Mouse (Mus musculus): ENCODE results near the gene Srgap3. TPM values are rescaled to one million over a fixed set of nuclear protein-coding genes. Genes with fewer than 3 reads are reported as not detected.
"Not testable (repeated sequence)": the region's sequence is repeated elsewhere in the genome, so short reads cannot be mapped to it uniquely, and the experiment has no call there.

Gene Srgap3
- polyA plus RNA-seq, 1 experiment, result 91.4 TPM

DNA sequence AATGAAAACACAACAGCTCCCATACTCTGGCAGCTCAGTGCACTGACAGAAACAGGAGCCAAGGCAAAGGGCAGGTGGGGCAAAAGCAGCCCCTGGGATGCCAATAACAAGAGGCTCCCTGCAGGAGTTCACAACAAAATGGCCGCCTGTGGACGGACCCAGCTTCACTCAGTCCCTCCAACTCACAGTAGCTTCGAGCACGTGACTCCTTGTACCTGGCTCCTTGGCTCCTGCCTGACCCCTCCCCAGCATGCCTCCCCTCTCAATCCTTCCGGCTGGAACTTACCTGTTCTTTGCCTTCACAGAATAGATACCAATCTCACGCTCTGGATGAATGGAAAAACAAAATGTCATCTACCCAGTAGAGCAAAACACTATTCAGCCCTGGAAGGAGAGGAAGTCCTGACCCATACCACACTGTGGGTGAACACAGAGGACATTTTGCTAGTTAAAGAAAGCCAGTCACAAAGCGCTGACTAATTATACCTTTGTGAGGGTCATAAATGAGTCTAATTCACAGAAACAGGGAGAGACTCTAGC, 75.8 kb downstream of the Srgap3 start:
- peaks cover 9% of the 10 kb centered on the region for H3K4me1 ChIP-seq (ENCODE audit: control insufficient read depth, insufficient read depth, low read length)
- H3K4me3 ChIP-seq (ENCODE audit: insufficient read depth, low read length), result no peak overlapping the region
- TF ChIP-seq CTCF (IDR thresholded peaks at IDR 0.05; ENCODE audit: extremely low read depth, insufficient read depth, low read length), result no peak
- no peak for TF ChIP-seq POLR2A (IDR thresholded peaks at IDR 0.05; ENCODE audit: extremely low read depth, insufficient read depth, low read length)
- no peak overlapping the region for H3K27ac ChIP-seq (ENCODE audit: insufficient read depth, low read length)

DNA sequence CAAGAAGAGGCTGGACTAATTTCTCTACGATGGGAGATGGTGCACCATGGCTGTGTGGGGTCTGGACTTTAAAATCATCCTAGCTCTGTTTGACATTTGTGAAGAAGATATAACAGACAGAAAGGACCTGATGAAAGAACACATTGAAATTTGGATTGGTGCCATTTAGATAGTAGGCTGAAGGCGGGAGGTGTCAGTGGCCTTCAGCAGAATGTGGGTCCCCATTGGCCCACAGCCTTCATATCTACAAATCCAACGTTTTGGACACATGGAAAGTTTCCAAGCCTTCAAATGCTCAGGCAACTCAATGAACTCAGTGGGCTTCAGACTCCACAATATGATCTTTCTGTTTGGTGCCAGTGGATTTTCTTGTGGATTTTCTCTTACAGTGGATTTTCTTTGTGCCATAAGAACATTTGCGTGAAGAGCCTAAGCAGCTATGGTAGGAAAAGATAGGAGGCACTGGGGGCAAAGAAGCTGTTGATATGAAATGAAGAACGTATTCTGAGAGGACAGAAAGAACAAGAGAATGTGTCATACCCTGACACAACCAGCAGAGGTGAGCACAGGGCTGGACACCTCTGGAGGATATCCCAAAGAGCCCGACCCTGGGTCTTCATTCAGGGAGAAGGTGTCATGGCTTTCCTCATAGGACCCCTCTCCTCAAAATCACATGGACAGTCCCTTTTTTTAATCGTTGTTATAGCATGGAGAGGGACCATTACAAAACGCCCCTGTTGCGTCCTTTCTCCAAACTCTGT, 78.7 kb downstream of the Srgap3 start:
- peaks cover 16% of the 10 kb centered on the region for H3K4me1 ChIP-seq (ENCODE audit: control insufficient read depth, insufficient read depth, low read length)
- H3K4me3 ChIP-seq (ENCODE audit: insufficient read depth, low read length), result no peak overlapping the region
- TF ChIP-seq CTCF (IDR thresholded peaks at IDR 0.05; ENCODE audit: extremely low read depth, insufficient read depth, low read length), result no peak
- TF ChIP-seq POLR2A (IDR thresholded peaks at IDR 0.05; ENCODE audit: extremely low read depth, insufficient read depth, low read length), result no peak
- no peak overlapping the region for H3K27ac ChIP-seq (ENCODE audit: insufficient read depth, low read length)

GRCm38 (mm10) chr6:112866096-112866495, 81.0 kb downstream of the Srgap3 start:
- TF ChIP-seq POLR2A (IDR thresholded peaks at IDR 0.05; ENCODE audit: extremely low read depth, insufficient read depth, low read length) (no peak), CTCF (IDR thresholded peaks at IDR 0.05; ENCODE audit: extremely low read depth, insufficient read depth, low read length) (no peak)
- no peak overlapping the region for H3K27ac ChIP-seq (ENCODE audit: insufficient read depth, low read length)
- no peak overlapping the region for H3K4me3 ChIP-seq (ENCODE audit: insufficient read depth, low read length)
- H3K4me1 ChIP-seq (ENCODE audit: control insufficient read depth, insufficient read depth, low read length), result peaks cover 18% of the 10 kb centered on the region

- H3K4me1 ChIP-seq (ENCODE audit: control insufficient read depth, insufficient read depth, low read length), result peaks cover 16% of the 10 kb centered on the region
- no peak overlapping the region for H3K4me3 ChIP-seq (ENCODE audit: insufficient read depth, low read length)
- TF ChIP-seq CTCF (IDR thresholded peaks at IDR 0.05; ENCODE audit: extremely low read depth, insufficient read depth, low read length), result no peak
- no peak for TF ChIP-seq POLR2A (IDR thresholded peaks at IDR 0.05; ENCODE audit: extremely low read depth, insufficient read depth, low read length)
- H3K27ac ChIP-seq (ENCODE audit: insufficient read depth, low read length), result no peak overlapping the region
Measured at GRCm38 (mm10) chr6:112865021-112865531, 82.0 kb downstream of the Srgap3 start.

GRCm38 (mm10) chr6:112862465-112862864, 84.6 kb downstream of the Srgap3 start:
- Histone ChIP-seq H3K4me3 (ENCODE audit: insufficient read depth, low read length) (no peak overlapping the region), H3K4me1 (ENCODE audit: control insufficient read depth, insufficient read depth, low read length) (peaks cover 16% of the 10 kb centered on the region), H3K27ac (ENCODE audit: insufficient read depth, low read length) (no peak overlapping the region)
- no peak for TF ChIP-seq CTCF (IDR thresholded peaks at IDR 0.05; ENCODE audit: extremely low read depth, insufficient read depth, low read length)
- TF ChIP-seq POLR2A (IDR thresholded peaks at IDR 0.05; ENCODE audit: extremely low read depth, insufficient read depth, low read length), result no peak

- Histone ChIP-seq H3K4me1 (ENCODE audit: control insufficient read depth, insufficient read depth, low read length) (peaks cover 14% of the 10 kb centered on the region), H3K27ac (ENCODE audit: insufficient read depth, low read length) (no peak overlapping the region), H3K4me3 (ENCODE audit: insufficient read depth, low read length) (no peak overlapping the region)
- TF ChIP-seq POLR2A (IDR thresholded peaks at IDR 0.05; ENCODE audit: extremely low read depth, insufficient read depth, low read length) (no peak), CTCF (IDR thresholded peaks at IDR 0.05; ENCODE audit: extremely low read depth, insufficient read depth, low read length) (no peak)
Measured at GRCm38 (mm10) chr6:112861351-112862297, 85.4 kb downstream of the Srgap3 start.

DNA sequence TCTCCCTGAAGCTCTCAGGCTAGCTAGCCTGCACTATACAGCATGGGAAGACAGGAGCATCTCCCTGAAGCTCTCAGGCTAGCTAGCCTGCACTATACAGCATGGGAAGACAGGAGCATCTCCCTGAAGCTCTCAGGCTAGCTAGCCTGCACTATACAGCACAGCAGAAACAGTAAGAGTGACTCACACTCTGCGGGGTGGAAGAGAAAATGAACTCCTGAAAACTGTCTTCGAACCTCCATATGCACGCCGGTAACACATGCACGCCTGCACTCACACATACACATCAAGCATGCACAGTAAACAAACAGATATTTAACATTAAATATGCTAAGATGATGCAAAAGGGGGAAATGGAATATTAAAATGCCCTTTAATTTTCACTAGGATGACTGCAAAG, 86.8 kb downstream of the Srgap3 start:
- H3K4me3 ChIP-seq (ENCODE audit: insufficient read depth, low read length); H3K27ac ChIP-seq (ENCODE audit: insufficient read depth, low read length); H3K4me1 ChIP-seq (ENCODE audit: control insufficient read depth, insufficient read depth, low read length): not testable (repeated sequence)

GRCm38 (mm10) chr6:112857057-112857456, 90.0 kb downstream of the Srgap3 start:
- Histone ChIP-seq H3K27ac (ENCODE audit: insufficient read depth, low read length) (no peak overlapping the region), H3K4me1 (ENCODE audit: control insufficient read depth, insufficient read depth, low read length) (peaks cover 3% of the 10 kb centered on the region), H3K4me3 (ENCODE audit: insufficient read depth, low read length) (no peak overlapping the region)
- TF ChIP-seq POLR2A (IDR thresholded peaks at IDR 0.05; ENCODE audit: extremely low read depth, insufficient read depth, low read length), result no peak
- no peak for TF ChIP-seq CTCF (IDR thresholded peaks at IDR 0.05; ENCODE audit: extremely low read depth, insufficient read depth, low read length)

DNA sequence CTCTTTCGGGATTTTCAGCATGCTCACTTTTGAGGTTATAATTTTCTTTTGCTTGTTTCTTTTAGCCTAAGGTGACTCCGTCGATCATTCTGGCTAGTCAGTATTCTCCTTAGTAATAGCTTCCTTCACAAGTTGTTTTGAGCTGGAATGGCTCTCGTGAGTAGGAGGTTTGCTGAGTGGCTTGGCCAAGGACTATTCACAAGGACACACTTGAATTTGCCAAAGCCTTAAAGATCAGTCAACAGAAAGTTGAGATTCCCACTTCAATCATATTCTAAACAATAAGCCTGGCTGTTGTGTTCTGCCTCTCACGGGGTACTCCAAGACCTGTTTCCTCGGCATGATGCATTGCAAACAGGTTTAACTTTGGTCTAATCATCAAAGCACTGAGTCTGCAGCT, 91.9 kb downstream of the Srgap3 start:
- TF ChIP-seq CTCF (IDR thresholded peaks at IDR 0.05; ENCODE audit: extremely low read depth, insufficient read depth, low read length) (no peak), POLR2A (IDR thresholded peaks at IDR 0.05; ENCODE audit: extremely low read depth, insufficient read depth, low read length) (no peak)
- H3K27ac ChIP-seq (ENCODE audit: insufficient read depth, low read length), result no peak overlapping the region
- H3K4me3 ChIP-seq (ENCODE audit: insufficient read depth, low read length), result no peak overlapping the region
- peaks cover 10% of the 10 kb centered on the region for H3K4me1 ChIP-seq (ENCODE audit: control insufficient read depth, insufficient read depth, low read length)
